Mouse (Mus musculus): Measurements from ENCODE around the gene Ptges3l.

The Ptges3l gene

GRCm38 (mm10) chr11:101418991-101419390 is 6.1 kb downstream of the Ptges3l start:
- no peak for DNase-seq

GRCm38 (mm10) chr11:101417101-101417855 is 7.9 kb downstream of the Ptges3l start, which contains the start of gene Aarsd1:
Gene Aarsd1, minus strand, starts transcription at chr11:101417615.
- DNase-seq: peak; percentile 86

GRCm38 (mm10) chr11:101416433-101417100 is 8.6 kb downstream of the Ptges3l start:
- DNase-seq: no peak

- no peak for DNase-seq
Measured at GRCm38 (mm10) chr11:101415306-101415705, 9.8 kb downstream of the Ptges3l start.

- peak; percentile 92 for DNase-seq
Measured at GRCm38 (mm10) chr11:101395110-101395509, 30.0 kb downstream of the Ptges3l start.

- no peak for DNase-seq
Measured at GRCm38 (mm10) chr11:101381817-101382216, 43.3 kb downstream of the Ptges3l start.

- peak; percentile 76 for DNase-seq
Measured at GRCm38 (mm10) chr11:101378926-101379325, 46.2 kb downstream of the Ptges3l start.

- DNase-seq: peak; percentile 64
Measured at GRCm38 (mm10) chr11:101378196-101378595, 46.9 kb downstream of the Ptges3l start.

- no peak for DNase-seq
Measured at GRCm38 (mm10) chr11:101374421-101374938, 50.7 kb downstream of the Ptges3l start.

GRCm38 (mm10) chr11:101370141-101370540 is 55.0 kb downstream of the Ptges3l start:
- no peak for DNase-seq

Data from kidney, adult 9 months (tissue).